Mouse (Mus musculus): ENCODE results near the gene Ryr2. TPM values are rescaled to one million over a fixed set of nuclear protein-coding genes. Genes with fewer than 3 reads are reported as not detected.
"Not testable (repeated sequence)": the region's sequence is repeated elsewhere in the genome, so short reads cannot be mapped to it uniquely, and the experiment has no call there.

Gene Ryr2
- polyA plus RNA-seq, 1 experiment from 2014 or later = not detected

DNA sequence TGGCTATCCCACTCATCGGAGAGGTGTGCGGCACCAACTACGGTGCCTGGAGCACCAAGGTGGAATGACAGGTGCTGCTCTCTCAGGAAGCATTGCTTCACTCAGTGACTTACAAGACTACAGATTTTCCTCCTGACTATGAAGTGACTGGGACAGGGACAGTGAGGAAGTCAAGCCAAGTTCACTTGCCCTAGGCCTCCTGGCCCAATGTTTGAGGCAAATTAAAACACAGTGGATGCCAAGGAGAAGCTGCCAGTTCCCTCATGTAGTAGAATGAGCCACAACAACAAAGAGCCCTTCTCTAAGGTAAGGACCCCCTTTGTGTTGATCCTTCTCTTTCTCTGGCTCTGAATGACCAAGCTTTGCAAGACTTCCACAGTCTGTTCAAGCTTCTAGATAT lies 121.7 kb downstream of the Ryr2 start:
- CTCF ChIA-PET = no interaction called here
- in situ Hi-C loops (cut with MboI; ENCODE audit: low pct_unique_long_range_greater_than_20kb) = no loop called here
- POLR2A ChIA-PET = no interaction called here
- no peak for DNase-seq (ENCODE audit: low read depth, low spot score)
- H3K27me3 ChIP-seq = no peaks in the 10 kb centered on the region
- no peak for ATAC-seq
- no peak for TF ChIP-seq CTCF (IDR thresholded peaks at IDR 0.05)

- ATAC-seq (no peak), DNase-seq (ENCODE audit: low read depth, low spot score) (no peak)
- ChIA-PET CTCF (no interaction called here), POLR2A (no interaction called here)
- no peaks in the 10 kb centered on the region for H3K27me3 ChIP-seq
- no peak for TF ChIP-seq CTCF (IDR thresholded peaks at IDR 0.05)
- in situ Hi-C loops (cut with MboI; ENCODE audit: low pct_unique_long_range_greater_than_20kb) = no loop called here
Observed at GRCm38 (mm10) chr13:11978997-11979396, 127.7 kb downstream of the Ryr2 start.

DNA sequence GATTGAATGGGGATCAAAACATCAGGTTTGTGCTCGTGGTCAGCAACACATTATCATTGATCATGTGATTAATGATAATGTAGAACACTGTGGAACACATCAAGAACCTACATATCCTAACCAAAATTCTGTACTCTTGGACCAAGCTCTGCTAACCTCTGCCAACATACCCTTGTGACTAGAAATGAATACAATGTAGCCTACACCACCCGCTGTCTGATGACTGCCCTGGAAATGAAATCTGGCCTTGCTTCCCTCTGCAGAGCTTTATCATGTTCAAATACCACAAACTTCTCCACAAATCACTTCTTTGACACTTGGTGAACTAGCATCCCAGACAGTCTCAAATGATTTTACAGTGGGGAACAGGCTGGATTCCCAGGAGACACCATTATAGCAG lies 128.4 kb downstream of the Ryr2 start:
- in situ Hi-C loops (cut with MboI; ENCODE audit: low pct_unique_long_range_greater_than_20kb) = no loop called here
- TF ChIP-seq CTCF (IDR thresholded peaks at IDR 0.05) = no peak
- POLR2A ChIA-PET = no interaction called here
- CTCF ChIA-PET = no interaction called here
- H3K27me3 ChIP-seq = no peaks in the 10 kb centered on the region
- ATAC-seq = no peak
- no peak for DNase-seq (ENCODE audit: low read depth, low spot score)

- ChIA-PET POLR2A (no interaction called here), CTCF (no interaction called here)
- DNase-seq (ENCODE audit: low read depth, low spot score) = no peak
- H3K27me3 ChIP-seq = no peaks in the 10 kb centered on the region
- no peak for ATAC-seq
- TF ChIP-seq CTCF (IDR thresholded peaks at IDR 0.05) = no peak
- in situ Hi-C loops (cut with MboI; ENCODE audit: low pct_unique_long_range_greater_than_20kb) = no loop called here
Observed at GRCm38 (mm10) chr13:11977606-11978005, 129.1 kb downstream of the Ryr2 start.

GRCm38 (mm10) chr13:11964391-11964790 lies 142.4 kb downstream of the Ryr2 start:
- ATAC-seq = no peak
- in situ Hi-C loops (cut with MboI; ENCODE audit: low pct_unique_long_range_greater_than_20kb) = no loop called here
- no peak for DNase-seq (ENCODE audit: low read depth, low spot score)
- CTCF ChIA-PET = no interaction called here
- POLR2A ChIA-PET = no interaction called here
- no peak for TF ChIP-seq CTCF (IDR thresholded peaks at IDR 0.05)
- peaks cover 3% of the 10 kb centered on the region for H3K27me3 ChIP-seq

DNA sequence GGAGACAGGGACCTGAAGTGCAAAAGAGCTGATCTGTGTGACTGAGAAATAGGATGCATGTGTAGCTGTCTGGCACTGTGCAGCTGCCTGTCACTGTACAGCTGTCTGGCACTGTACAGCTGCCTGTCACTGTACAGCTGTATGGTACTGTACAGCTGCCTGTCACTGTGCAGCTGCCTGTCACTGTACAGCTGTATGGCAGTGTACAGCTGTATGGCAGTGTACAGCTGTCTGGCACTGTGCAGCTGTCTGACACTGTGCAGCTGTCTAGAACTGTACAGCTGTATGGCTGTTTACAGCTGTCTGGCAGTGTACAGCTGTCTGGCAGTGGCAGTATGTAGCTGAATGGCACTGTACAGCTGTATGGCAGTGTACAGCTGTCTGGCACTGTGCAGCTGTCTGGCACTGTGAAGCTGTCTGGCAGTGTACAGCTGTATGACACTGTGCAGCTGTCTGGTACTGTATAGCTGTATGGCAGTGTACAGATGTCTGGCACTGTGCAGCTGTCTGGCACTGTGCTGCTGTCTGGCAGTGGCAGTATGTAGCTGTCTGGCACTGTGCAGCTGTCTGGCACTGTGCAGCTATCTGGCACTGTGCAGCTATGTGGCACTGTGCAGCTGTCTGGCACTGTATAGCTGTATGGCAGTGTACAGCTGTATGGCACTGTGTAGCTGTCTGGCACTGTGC lies 147.1 kb downstream of the Ryr2 start:
- ATAC-seq (no peak), DNase-seq (ENCODE audit: low read depth, low spot score) (no peak)
- no peak for TF ChIP-seq CTCF (IDR thresholded peaks at IDR 0.05)
- POLR2A ChIA-PET = no interaction called here
- CTCF ChIA-PET = no interaction called here
- H3K27me3 ChIP-seq = peaks cover 3% of the 10 kb centered on the region
- in situ Hi-C loops (cut with MboI; ENCODE audit: low pct_unique_long_range_greater_than_20kb) = no loop called here

DNA sequence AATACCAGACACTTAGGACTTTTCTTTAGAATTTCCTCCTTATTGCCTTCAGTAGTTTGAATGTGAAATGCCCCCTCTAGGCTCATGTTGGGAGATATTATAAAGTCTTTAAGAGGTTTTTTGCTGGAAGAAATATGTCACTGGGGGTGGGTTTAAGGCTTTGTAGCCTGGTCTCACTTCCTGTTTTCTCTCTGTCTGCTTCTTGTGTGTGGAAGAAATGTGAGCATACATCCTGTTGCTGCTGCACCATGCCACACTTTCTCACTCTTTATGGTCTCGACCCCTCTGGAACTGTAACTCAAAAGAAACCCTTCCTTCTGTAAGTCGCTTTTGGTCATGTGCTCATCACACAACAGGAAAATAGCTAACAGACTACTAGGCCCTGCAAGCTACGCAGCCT lies 147.9 kb downstream of the Ryr2 start:
- peaks cover 3% of the 10 kb centered on the region for H3K27me3 ChIP-seq
- POLR2A ChIA-PET = no interaction called here
- ATAC-seq = no peak
- in situ Hi-C loops (cut with MboI; ENCODE audit: low pct_unique_long_range_greater_than_20kb) = no loop called here
- CTCF ChIA-PET = no interaction called here
- no peak for TF ChIP-seq CTCF (IDR thresholded peaks at IDR 0.05)
- DNase-seq (ENCODE audit: low read depth, low spot score) = no peak

GRCm38 (mm10) chr13:11958271-11958670 lies 148.5 kb downstream of the Ryr2 start:
- peaks cover 3% of the 10 kb centered on the region for H3K27me3 ChIP-seq
- no peak for ATAC-seq
- in situ Hi-C loops (cut with MboI; ENCODE audit: low pct_unique_long_range_greater_than_20kb) = no loop called here
- DNase-seq (ENCODE audit: low read depth, low spot score) = no peak
- ChIA-PET POLR2A (no interaction called here), CTCF (no interaction called here)
- TF ChIP-seq CTCF (IDR thresholded peaks at IDR 0.05) = no peak

GRCm38 (mm10) chr13:11951951-11952350 lies 154.8 kb downstream of the Ryr2 start:
- in situ Hi-C loops (cut with MboI; ENCODE audit: low pct_unique_long_range_greater_than_20kb) = no loop called here
- POLR2A ChIA-PET = no interaction called here
- ATAC-seq = no peak
- CTCF ChIA-PET = no interaction called here
- no peak for TF ChIP-seq CTCF (IDR thresholded peaks at IDR 0.05)
- H3K27me3 ChIP-seq = peaks cover 4% of the 10 kb centered on the region
- DNase-seq (ENCODE audit: low read depth, low spot score) = no peak

DNA sequence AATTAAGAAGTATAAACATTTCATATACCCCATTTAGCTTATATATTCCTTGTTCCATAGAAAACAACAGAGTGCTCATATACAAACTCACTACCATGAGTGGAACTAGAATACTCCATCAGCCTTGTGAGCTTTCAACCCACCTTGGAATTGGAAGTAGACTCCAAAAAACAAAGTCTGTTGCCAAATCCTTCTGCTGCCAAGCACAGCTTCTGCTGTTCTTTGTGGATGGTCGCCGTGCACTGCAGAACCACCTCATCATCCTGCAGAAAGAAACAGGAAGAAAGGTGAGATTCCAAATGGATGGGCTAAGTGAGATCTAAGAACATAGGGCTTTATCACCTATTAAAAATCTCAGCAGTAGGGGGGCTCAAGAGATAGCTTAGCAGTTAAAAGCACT lies 161.0 kb downstream of the Ryr2 start:
- ChIA-PET CTCF (no interaction called here), POLR2A (no interaction called here)
- TF ChIP-seq CTCF (IDR thresholded peaks at IDR 0.05) = no peak
- in situ Hi-C loops (cut with MboI; ENCODE audit: low pct_unique_long_range_greater_than_20kb) = no loop called here
- ATAC-seq (no peak), DNase-seq (ENCODE audit: low read depth, low spot score) (no peak)
- peaks cover 3% of the 10 kb centered on the region for H3K27me3 ChIP-seq

- CTCF ChIA-PET = no interaction called here
- POLR2A ChIA-PET = no interaction called here
- DNase-seq (ENCODE audit: low read depth, low spot score) (no peak), ATAC-seq (no peak)
- in situ Hi-C loops (cut with MboI; ENCODE audit: low pct_unique_long_range_greater_than_20kb) = no loop called here
- no peak for TF ChIP-seq CTCF (IDR thresholded peaks at IDR 0.05)
- no peaks in the 10 kb centered on the region for H3K27me3 ChIP-seq
Observed at GRCm38 (mm10) chr13:11941724-11942123, 165.0 kb downstream of the Ryr2 start.

- not testable (repeated sequence) for DNase-seq (ENCODE audit: low read depth, low spot score)
Observed at GRCm38 (mm10) chr13:11934297-11935060, 172.3 kb downstream of the Ryr2 start.

More at GRCm38 (mm10) chr13:11934297-11935060, 172.3 kb downstream of the Ryr2 start:
- H3K27me3 ChIP-seq; in situ Hi-C loops (cut with MboI; ENCODE audit: low pct_unique_long_range_greater_than_20kb); POLR2A ChIA-PET; CTCF ChIA-PET; ATAC-seq: not testable (repeated sequence)

All from Patski (cell line).